In the genomic region with DNA sequence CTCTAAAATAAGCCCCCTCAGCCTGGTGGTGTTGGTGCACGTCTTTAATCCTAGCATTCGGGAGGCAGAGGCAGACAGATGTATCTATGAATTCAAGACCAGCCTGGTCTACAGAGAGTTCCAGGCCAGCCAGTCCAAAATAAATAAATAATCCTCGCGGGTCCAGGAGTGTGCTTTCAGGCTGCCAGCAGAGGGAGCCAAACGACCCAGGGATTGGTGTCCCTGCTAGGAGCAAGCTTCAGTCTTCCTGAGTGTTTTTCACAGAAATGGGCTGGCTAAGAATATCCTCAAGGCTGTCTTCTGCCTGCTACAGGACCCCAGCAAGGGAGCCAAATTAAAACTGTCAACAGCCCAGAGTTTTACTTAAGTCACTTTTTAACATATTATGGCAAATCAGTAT, we compare ENCODE assay signal across 8 mouse cellular contexts. TPM values are rescaled to one million over a fixed set of nuclear protein-coding genes. Genes with fewer than 3 reads are reported as not detected.
A peak's percentile ranks its signal among the peaks of the same experiment; 100 is the strongest.
DNase-seq lines count a peak whose midpoint lies in the region; ATAC-seq and TF ChIP-seq lines count a peak whose summit lies in the region.

No protein-coding gene starts in this region.

- peaks cover 4 to 8% of the 10 kb centered on the region in 2 experiments; a peak in 3 of 4 replicates for H3K4me1 ChIP-seq in ES-E14 (ENCODE audit: control insufficient read depth in 2 of 2, insufficient read depth in 2 of 2, low read length in 2 of 2, poor library complexity in 1 of 2)
- H3K4me1 ChIP-seq in embryonic facial prominence, embryonic 11.5 days (ENCODE audit: control insufficient read depth, insufficient read depth, low read length), result no peaks in the 10 kb centered on the region
- H3K4me1 ChIP-seq in heart, embryonic 14.5 days (ENCODE audit: control insufficient read depth in 2 of 2, insufficient read depth in 2 of 2, low read length in 2 of 2), result peaks cover 0 to 8% of the 10 kb centered on the region in 2 experiments; a peak in 1 of 4 replicates
- H3K4me1 ChIP-seq in lung, embryonic 15.5 days, result peaks cover 5% of the 10 kb centered on the region; the same call in 1 of the 2 replicates

- H3K27me3 ChIP-seq in embryonic facial prominence, embryonic 11.5 days (ENCODE audit: control insufficient read depth, insufficient read depth, low read length), result no peaks in the 10 kb centered on the region
- H3K27me3 ChIP-seq in heart, embryonic 14.5 days (ENCODE audit: control insufficient read depth, insufficient read depth, low read length), result no peaks in the 10 kb centered on the region
- no peaks in the 10 kb centered on the region for H3K27me3 ChIP-seq in lung, embryonic 15.5 days

- no peak overlapping the region for H3K9ac ChIP-seq in ES-E14 (ENCODE audit: insufficient read depth, low read depth, low read length, poor library complexity, severe bottlenecking)
- H3K9ac ChIP-seq in embryonic facial prominence, embryonic 11.5 days (replicated peaks; ENCODE audit: low read length), result no peak overlapping the region
- H3K9ac ChIP-seq in heart, embryonic 14.5 days (ENCODE audit: low read length), result peak overlapping the region; percentile 9; the same call in 1 of the 2 replicates
- H3K9ac ChIP-seq in lung, embryonic 15.5 days, result no peak overlapping the region

- H3K4me2 ChIP-seq in embryonic facial prominence, embryonic 11.5 days (ENCODE audit: low read depth, low read length), result no peak overlapping the region
- H3K4me2 ChIP-seq in heart, embryonic 14.5 days (ENCODE audit: low read length), result no peak overlapping the region
- H3K4me2 ChIP-seq in lung, embryonic 15.5 days, result no peak overlapping the region

- in situ Hi-C loops in ES-E14 (cut with MboI; ENCODE audit: low sequenced_read_pairs in 2 of 2, unreplicated experiment in 2 of 2), result no loop called here

- H3K9me3 ChIP-seq in ES-E14 (ENCODE audit: control insufficient read depth, insufficient read depth, low read depth, low read length), result no peaks in the 10 kb centered on the region
- H3K9me3 ChIP-seq in embryonic facial prominence, embryonic 11.5 days (replicated peaks; ENCODE audit: control insufficient read depth, low read length), result no peaks in the 10 kb centered on the region
- H3K9me3 ChIP-seq in heart, embryonic 14.5 days (ENCODE audit: control insufficient read depth, low read length), result no peaks in the 10 kb centered on the region
- no peaks in the 10 kb centered on the region for H3K9me3 ChIP-seq in lung, embryonic 15.5 days

- ATAC-seq in embryonic facial prominence, embryonic 11.5 days (replicated peaks; ENCODE audit: insufficient number of reproducible peaks, low FRiP score, low TSS enrichment, low read depth), result peak; percentile 24
- ATAC-seq in heart, embryonic 14.5 days (ENCODE audit: insufficient number of reproducible peaks, insufficient read depth, low FRiP score, low read depth), result no peak; the same call in 1 of the 2 replicates
- ATAC-seq in lung, embryonic 15.5 days (ENCODE audit: borderline replicate concordance, extremely low read depth, low FRiP score, low TSS enrichment), result peak; percentile 55; the same call in 1 of the 2 replicates

- no peak overlapping the region for H3K27ac ChIP-seq in ES-E14 (ENCODE audit: insufficient read depth, low read depth, low read length, poor library complexity, severe bottlenecking)
- no peak overlapping the region for H3K27ac ChIP-seq in embryonic facial prominence, embryonic 11.5 days (replicated peaks; ENCODE audit: low read depth, low read length)
- H3K27ac ChIP-seq in heart, embryonic 14.5 days (replicated peaks in 1 of 2; ENCODE audit: control insufficient read depth in 1 of 2, insufficient read depth in 1 of 2, low read depth in 2 of 2, low read length in 2 of 2), result peak overlapping the region; percentile 49 to 80
- no peak overlapping the region for H3K27ac ChIP-seq in lung, embryonic 15.5 days

- WGBS in embryonic facial prominence, embryonic 11.5 days, result 12% methylated on average over 5 of the region's 5 CpGs
- WGBS in heart, embryonic 14.5 days, result 18% methylated on average over 5 of the region's 5 CpGs
- WGBS in lung, embryonic 15.5 days, result 13% methylated on average over 5 of the region's 5 CpGs

- peaks cover 53% of the 10 kb centered on the region for H3K36me3 ChIP-seq in ES-E14 (ENCODE audit: control insufficient read depth, insufficient read depth, low read length, poor library complexity, severe bottlenecking)
- peaks cover 2% of the 10 kb centered on the region for H3K36me3 ChIP-seq in embryonic facial prominence, embryonic 11.5 days (replicated peaks; ENCODE audit: control insufficient read depth, insufficient read depth, low read depth, low read length)
- peaks cover 49% of the 10 kb centered on the region for H3K36me3 ChIP-seq in heart, embryonic 14.5 days (ENCODE audit: control insufficient read depth, insufficient read depth, low read length)
- H3K36me3 ChIP-seq in lung, embryonic 15.5 days, result peaks cover 42% of the 10 kb centered on the region

- H3K4me3 ChIP-seq in ES-E14 (ENCODE audit: insufficient read depth in 1 of 2, low read depth in 1 of 2, low read length in 2 of 2, poor library complexity in 1 of 2, severe bottlenecking in 1 of 2), result no peak overlapping the region
- H3K4me3 ChIP-seq in embryonic facial prominence, embryonic 11.5 days (ENCODE audit: low read depth, low read length), result no peak overlapping the region
- H3K4me3 ChIP-seq in heart, embryonic 14.5 days (ENCODE audit: control insufficient read depth in 1 of 2, insufficient read depth in 1 of 2, low read depth in 1 of 2, low read length in 2 of 2), result no peak overlapping the region
- no peak overlapping the region for H3K4me3 ChIP-seq in lung, embryonic 15.5 days

- DNase-seq in ES-E14 (ENCODE audit: low read depth, low spot score), result peak; percentile 71
- DNase-seq in adrenal gland, postnatal 36 days, result peak; percentile 85 to 91
- DNase-seq in embryonic facial prominence, embryonic 11.5 days (ENCODE audit: low spot score), result peak; percentile 92
- DNase-seq in kidney, postnatal 25 days, result peak; percentile 88 to 93
- DNase-seq in retina, embryonic 14.5 days (ENCODE audit: low spot score), result peak; percentile 93
- DNase-seq in urinary bladder, postnatal 4 days (ENCODE audit: low spot score in 2 of 2), result peak; percentile 73 to 90

TF ChIP-seq in ES-E14, 5 proteins besides CTCF, POLR2A, EP300 and RAD21:
- TF ChIP-seq ZNF384 (IDR thresholded peaks at IDR 0.05; ENCODE audit: low read depth, low read length), result no peak
- no peak for TF ChIP-seq HCFC1 (IDR thresholded peaks at IDR 0.05; ENCODE audit: borderline replicate concordance, insufficient read depth, low read length)
- no peak for TF ChIP-seq CHD2 (IDR thresholded peaks at IDR 0.05; ENCODE audit: low read depth, low read length)
- no peak for TF ChIP-seq MAFK (IDR thresholded peaks at IDR 0.05; ENCODE audit: insufficient read depth, low read depth, low read length)
- peak; percentile 56; the same call in 1 of the 2 replicates for TF ChIP-seq ZC3H11A (IDR thresholded peaks at IDR 0.05; ENCODE audit: borderline replicate concordance, low read depth, low read length)
TF ChIP-seq in ES-E14: peak in this region for 1.

RNA-seq across cellular contexts. Expression of a gene that starts 11.6 kb away (rescaled TPM):
- total RNA-seq in ES-E14 (2012; rRNA removed), result 0.79 and 1.0 TPM in 2 replicates
- total RNA-seq in adrenal gland, postnatal 36 days (2021), result 10 to 100 TPM; 15.8 to 21.3 TPM
- 12.2 and 13.2 TPM in 2 replicates for polyA plus RNA-seq in embryonic facial prominence, embryonic 11.5 days (2014; fragmentation: Nextera tagmentation; extraction: Ambion mirVana)
- 33.1 and 34.2 TPM in 2 replicates for polyA plus RNA-seq in heart, embryonic 14.5 days (2014; fragmentation: Nextera tagmentation; extraction: Ambion mirVana)
- 22.3 and 22.8 TPM in 2 replicates for polyA plus RNA-seq in lung, embryonic 15.5 days (2015; fragmentation: Nextera tagmentation; extraction: Ambion mirVana)

RNA-seq across cellular contexts. Expression of a gene that starts 13.8 kb away (rescaled TPM):
- total RNA-seq in ES-E14 (2012; rRNA removed), result 43.7 and 72.1 TPM in 2 replicates
- total RNA-seq in adrenal gland, postnatal 36 days (2021), result 1 to 10 TPM; 2.0 to 3.0 TPM
- 34.2 and 34.8 TPM in 2 replicates for polyA plus RNA-seq in embryonic facial prominence, embryonic 11.5 days (2014; fragmentation: Nextera tagmentation; extraction: Ambion mirVana)
- 8.6 and 10.2 TPM in 2 replicates for polyA plus RNA-seq in heart, embryonic 14.5 days (2014; fragmentation: Nextera tagmentation; extraction: Ambion mirVana)
- polyA plus RNA-seq in lung, embryonic 15.5 days (2015; fragmentation: Nextera tagmentation; extraction: Ambion mirVana), result 26.8 and 31.5 TPM in 2 replicates

RNA-seq across cellular contexts. Expression of a gene that starts 19.2 kb away (rescaled TPM):
- total RNA-seq in ES-E14 (2012; rRNA removed), result 0.18 and 0.53 TPM in 2 replicates
- total RNA-seq in adrenal gland, postnatal 36 days (2021), result under 1 TPM; 0.33 to 0.40 TPM
- polyA plus RNA-seq in embryonic facial prominence, embryonic 11.5 days (2014; fragmentation: Nextera tagmentation; extraction: Ambion mirVana), result 4.0 and 4.5 TPM in 2 replicates
- polyA plus RNA-seq in heart, embryonic 14.5 days (2014; fragmentation: Nextera tagmentation; extraction: Ambion mirVana), result 2.1 and 3.8 TPM in 2 replicates
- 3.5 and 3.6 TPM in 2 replicates for polyA plus RNA-seq in lung, embryonic 15.5 days (2015; fragmentation: Nextera tagmentation; extraction: Ambion mirVana)

RNA-seq across cellular contexts. Expression of a gene that starts 22.0 kb away (rescaled TPM):
- total RNA-seq in ES-E14 (2012; rRNA removed), result 3.0 and 6.1 TPM in 2 replicates
- 1 to 10 TPM; 4.0 to 5.7 TPM for total RNA-seq in adrenal gland, postnatal 36 days (2021)
- polyA plus RNA-seq in embryonic facial prominence, embryonic 11.5 days (2014; fragmentation: Nextera tagmentation; extraction: Ambion mirVana), result 101 and 108 TPM in 2 replicates
- 46.0 and 49.2 TPM in 2 replicates for polyA plus RNA-seq in heart, embryonic 14.5 days (2014; fragmentation: Nextera tagmentation; extraction: Ambion mirVana)
- polyA plus RNA-seq in lung, embryonic 15.5 days (2015; fragmentation: Nextera tagmentation; extraction: Ambion mirVana), result 68.7 and 76.6 TPM in 2 replicates

RNA-seq across cellular contexts. Expression of a gene that starts 28.2 kb away (rescaled TPM):
- total RNA-seq in ES-E14 (2012; rRNA removed), result 21.5 and 41.5 TPM in 2 replicates
- 1 to 10 TPM; 2.9 to 3.6 TPM for total RNA-seq in adrenal gland, postnatal 36 days (2021)
- polyA plus RNA-seq in embryonic facial prominence, embryonic 11.5 days (2014; fragmentation: Nextera tagmentation; extraction: Ambion mirVana), result 3.5 and 4.3 TPM in 2 replicates
- polyA plus RNA-seq in heart, embryonic 14.5 days (2014; fragmentation: Nextera tagmentation; extraction: Ambion mirVana), result 0.07 and 0.13 TPM in 2 replicates
- polyA plus RNA-seq in lung, embryonic 15.5 days (2015; fragmentation: Nextera tagmentation; extraction: Ambion mirVana), result 2.8 and 3.1 TPM in 2 replicates

Comparison
In these comparisons a context has a peak if more than half of its experiments do, and no peak if none do; other contexts are left out.
1. H3K27ac ChIP-seq: peak in heart, embryonic 14.5 days (2 of 2); none in ES-E14 (single experiment), embryonic facial prominence, embryonic 11.5 days (single experiment) and lung, embryonic 15.5 days (single experiment).
2. Peak in every context shown above with its lines, with median percentiles within 50 percentile points of each other: DNase-seq.